Mouse (Mus musculus) forebrain, embryonic 13.5 days (tissue): ENCODE measurements around the gene C7. TPM values are rescaled to one million over a fixed set of nuclear protein-coding genes. Genes with fewer than 3 reads are reported as not detected.

ENCODE experiments used
- ATAC-seq: fragments of 200-750 bp; cut with Nextera tagmentation; 2 replicates; pipeline ENCODE4 v1.8.0; 2017
- H3K27ac ChIP-seq: fragments of 300-500 bp; sonication (generic); 2 replicates; pipeline ENCODE4 v1.5.1; 2015; ENCODE audit warnings: inconsistent platforms, mild to moderate bottlenecking, moderate library complexity
- H3K27me3 ChIP-seq: fragments of 300-500 bp; sonication (generic); 2 replicates; pipeline ENCODE4 v1.6.1; 2015; ENCODE audit warnings: mild to moderate bottlenecking, inconsistent platforms
- H3K36me3 ChIP-seq: fragments of 300-500 bp; sonication (generic); 2 replicates; pipeline ENCODE4 v1.6.1; 2015; ENCODE audit warnings: mild to moderate bottlenecking, inconsistent platforms; ENCODE audit not compliant: poor library complexity, severe bottlenecking
- H3K4me1 ChIP-seq: fragments of 300-500 bp; sonication (generic); 2 replicates; pipeline ENCODE4 v1.6.1; 2015; ENCODE audit warnings: inconsistent platforms
- H3K4me2 ChIP-seq: fragments of 300-500 bp; sonication (generic); 2 replicates; pipeline ENCODE4 v1.6.1; 2015; ENCODE audit warnings: inconsistent platforms, mild to moderate bottlenecking, moderate library complexity
- H3K4me3 ChIP-seq: fragments of 300-500 bp; sonication (generic); 2 replicates; pipeline ENCODE4 v1.5.1; 2015; ENCODE audit warnings: mild to moderate bottlenecking, inconsistent platforms
- H3K9ac ChIP-seq: fragments of 300-500 bp; sonication (generic); 2 replicates; pipeline ENCODE4 v1.6.1; 2015; ENCODE audit warnings: mild to moderate bottlenecking, inconsistent platforms
- H3K9me3 ChIP-seq: fragments of 300-500 bp; sonication (generic); replicated peaks from 2 replicates; pipeline ENCODE4 v1.6.1; 2016; ENCODE audit warnings: inconsistent platforms
- WGBS: fragments of 180-500 bp; shearing (Covaris S2); methylation state at CpG from one replicate; pipeline ENCODE4 v1.1.7; 2015; 5-methylcytosine and 5-hydroxymethylcytosine counted together
- polyA plus RNA-seq: library from polyadenylated mRNA; unstranded; fragments of >200 nt; fragmentation: Nextera tagmentation; extraction: Ambion mirVana; gene quantifications from 2 replicates; pipeline ENCODE4 v1.2.1, GENCODE M21; 2015

C7 gene
- polyA plus RNA-seq: 0.06 TPM in 2 replicates

DNA sequence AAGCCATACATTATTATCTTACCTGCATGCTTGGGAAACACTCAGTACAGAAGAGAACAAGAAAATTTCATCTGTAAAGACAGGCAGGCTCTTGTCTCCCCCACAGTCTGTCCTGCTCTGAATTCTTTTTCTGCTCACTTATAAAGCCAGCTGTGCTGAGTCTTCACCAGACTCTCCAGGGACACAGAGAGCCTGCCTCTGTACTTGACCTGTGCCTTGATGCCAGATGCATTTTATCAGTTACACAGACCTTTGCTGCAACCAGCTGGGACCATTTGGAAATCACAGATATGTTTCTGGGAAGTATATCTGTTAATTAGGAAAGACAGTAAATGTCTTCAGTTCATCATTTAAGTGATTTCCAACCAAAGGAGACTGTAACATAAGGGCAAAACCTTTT is at the start of gene C7:
C7 (minus strand) TSS at position 106 of the 400 bp plus-strand sequence.
- no peak within 1 kb of the TSS for H3K4me3 ChIP-seq
- no peaks in the 10 kb centered on the region for H3K27me3 ChIP-seq
- no peaks in the 10 kb centered on the region for H3K9me3 ChIP-seq
- H3K9ac ChIP-seq: no peak within 1 kb of the TSS
- H3K4me1 ChIP-seq: no peaks in the 10 kb centered on the region
- no peak for ATAC-seq
- H3K4me2 ChIP-seq: no peak within 1 kb of the TSS
- no peaks in the 10 kb centered on the region for H3K36me3 ChIP-seq
- no peak within 1 kb of the TSS for H3K27ac ChIP-seq

DNA sequence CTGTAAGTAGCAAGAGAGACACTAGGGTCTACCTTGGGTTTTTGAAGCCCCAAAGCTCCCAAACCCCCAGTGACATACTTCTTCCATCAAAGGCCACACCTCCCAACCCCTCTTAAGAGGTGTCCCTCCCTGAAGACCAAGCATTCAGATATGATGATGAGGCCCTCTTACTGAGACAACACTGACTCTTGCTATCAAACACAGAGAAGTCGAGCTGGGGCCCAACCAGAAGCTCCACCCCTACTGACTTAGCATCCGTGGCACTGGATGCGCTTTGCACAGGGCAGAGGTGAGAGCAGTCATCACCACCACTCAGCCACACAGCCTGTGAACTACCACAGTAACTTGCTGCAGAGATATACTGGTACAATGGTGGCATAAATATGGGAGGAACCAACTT is 49.1 kb upstream of the C7 start:
- no peak overlapping the region for H3K9ac ChIP-seq
- peaks cover 12% of the 10 kb centered on the region for H3K4me1 ChIP-seq
- H3K36me3 ChIP-seq: peaks cover 2% of the 10 kb centered on the region; the same call in 1 of the 2 replicates
- H3K27me3 ChIP-seq: no peaks in the 10 kb centered on the region
- no peaks in the 10 kb centered on the region for H3K9me3 ChIP-seq
- WGBS: 80% methylated on average over 3 of the region's 3 CpGs
- no peak overlapping the region for H3K4me3 ChIP-seq
- ATAC-seq: no peak
- no peak overlapping the region for H3K4me2 ChIP-seq
- no peak overlapping the region for H3K27ac ChIP-seq

DNA sequence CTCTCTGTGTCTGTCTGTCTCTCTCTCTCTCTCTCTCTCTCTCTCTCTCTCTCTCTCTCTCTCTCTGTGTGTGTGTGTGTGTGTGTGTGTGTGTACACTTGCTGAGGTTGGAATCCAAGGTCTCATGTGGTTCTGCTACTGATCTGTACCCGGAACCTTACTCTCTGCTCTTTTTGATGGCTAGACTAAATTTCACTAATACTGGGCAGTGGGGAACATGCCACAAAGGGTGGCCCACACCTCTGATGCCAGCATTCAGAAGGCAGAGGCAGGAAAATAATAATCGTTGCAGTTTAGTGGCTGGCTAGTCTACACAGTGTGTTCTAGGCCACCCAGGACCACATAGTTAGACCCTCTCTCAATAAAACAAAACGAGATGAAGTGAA is 45.1 kb upstream of the C7 start:
- no peaks in the 10 kb centered on the region for H3K9me3 ChIP-seq

DNA sequence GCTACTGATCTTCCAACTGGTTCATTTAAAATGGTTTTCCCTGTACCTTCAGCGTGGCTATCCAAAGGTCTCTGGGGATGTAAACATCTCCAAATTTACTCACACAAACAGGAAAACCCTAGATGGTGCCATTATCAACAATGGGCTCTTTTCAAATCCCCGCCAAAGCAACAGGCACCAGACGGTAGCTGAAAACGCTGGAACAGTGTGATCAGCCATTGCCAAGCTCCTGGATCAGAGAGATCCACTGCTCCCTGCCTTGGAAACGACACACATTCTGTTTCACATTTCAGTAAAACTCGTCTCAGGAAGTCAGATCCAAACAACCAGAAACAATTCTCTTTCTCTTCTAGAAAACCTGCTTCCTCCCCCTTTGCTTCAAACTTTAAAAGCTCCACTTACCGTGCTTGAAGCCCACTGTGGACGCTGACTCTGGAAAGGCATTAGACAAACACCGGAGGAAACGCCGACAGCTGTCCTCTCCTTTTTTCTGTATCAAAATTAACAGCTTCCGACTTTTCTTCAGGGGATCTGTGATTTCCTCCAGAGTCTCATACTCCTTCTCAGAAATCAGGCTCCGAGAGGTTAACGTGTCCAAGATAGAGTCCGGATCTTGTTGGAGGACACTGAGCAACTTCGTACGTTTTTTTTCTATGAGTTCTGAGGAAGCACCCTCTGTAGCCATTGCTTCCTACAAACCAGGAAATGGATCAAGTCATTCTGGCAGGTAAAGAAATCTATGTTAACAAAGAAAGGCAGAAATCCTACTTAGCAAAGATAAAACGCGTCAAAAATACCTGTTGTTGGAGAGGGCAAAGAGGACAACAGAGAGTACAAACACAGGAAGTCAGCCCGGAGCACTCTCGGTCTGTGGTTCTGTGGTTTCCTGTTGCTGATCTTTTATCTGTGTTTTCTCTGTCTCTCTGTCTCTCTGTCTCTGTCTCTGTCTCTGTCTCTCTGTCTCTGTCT is 44.4 kb upstream of the C7 start, which contains the start of gene Card6:
Card6 (minus strand) TSS at position 854 of the 969 bp plus-strand sequence.
- Histone ChIP-seq H3K4me1 (no peaks in the 10 kb centered on the region), H3K9ac (no peak within 1 kb of the TSS), H3K36me3 (no peaks in the 10 kb centered on the region), H3K4me2 (no peak within 1 kb of the TSS), H3K4me3 (no peak within 1 kb of the TSS), H3K9me3 (no peaks in the 10 kb centered on the region), H3K27me3 (no peaks in the 10 kb centered on the region), H3K27ac (no peak within 1 kb of the TSS)
- no peak for ATAC-seq
- WGBS: 76% methylated on average over 21 of the region's 21 CpGs

More for the DNA sequence above, 45.1 kb upstream of the C7 start:
- ATAC-seq: no peak
- Histone ChIP-seq H3K4me3 (no peak overlapping the region), H3K4me1 (no peaks in the 10 kb centered on the region), H3K4me2 (no peak overlapping the region), H3K9ac (no peak overlapping the region), H3K27me3 (no peaks in the 10 kb centered on the region), H3K27ac (no peak overlapping the region), H3K36me3 (no peaks in the 10 kb centered on the region)
- whole genome bisulfite sequencing: 85% methylated on average over 3 of the region's 3 CpGs

DNA sequence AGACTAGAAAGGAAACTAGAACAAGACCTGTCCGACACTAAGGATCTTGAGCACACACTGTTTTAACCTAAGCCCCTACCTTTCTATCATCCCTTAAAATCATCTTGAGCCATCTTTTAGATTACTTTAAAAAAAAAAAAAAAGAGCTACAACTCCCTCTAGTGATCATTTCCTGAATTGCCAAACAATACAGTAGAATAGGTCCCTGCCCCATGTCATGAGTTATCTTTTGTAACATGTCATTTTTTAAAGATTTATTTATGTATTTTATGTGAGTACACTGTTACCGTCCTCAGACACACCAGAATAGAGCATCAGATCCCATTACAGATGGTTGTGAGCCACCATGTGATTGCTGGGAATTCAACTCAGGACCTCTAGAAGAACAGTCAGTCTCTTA is 42.8 kb upstream of the C7 start:
- WGBS: 55% methylated on average over 2 of the region's 2 CpGs
- H3K36me3 ChIP-seq: no peaks in the 10 kb centered on the region
- H3K27me3 ChIP-seq: no peaks in the 10 kb centered on the region
- ATAC-seq: peak; percentile 53; the same call in 1 of the 2 replicates
- H3K4me3 ChIP-seq: no peak overlapping the region
- H3K9me3 ChIP-seq: no peaks in the 10 kb centered on the region
- no peaks in the 10 kb centered on the region for H3K4me1 ChIP-seq
- H3K9ac ChIP-seq: no peak overlapping the region
- no peak overlapping the region for H3K27ac ChIP-seq
- no peak overlapping the region for H3K4me2 ChIP-seq

DNA sequence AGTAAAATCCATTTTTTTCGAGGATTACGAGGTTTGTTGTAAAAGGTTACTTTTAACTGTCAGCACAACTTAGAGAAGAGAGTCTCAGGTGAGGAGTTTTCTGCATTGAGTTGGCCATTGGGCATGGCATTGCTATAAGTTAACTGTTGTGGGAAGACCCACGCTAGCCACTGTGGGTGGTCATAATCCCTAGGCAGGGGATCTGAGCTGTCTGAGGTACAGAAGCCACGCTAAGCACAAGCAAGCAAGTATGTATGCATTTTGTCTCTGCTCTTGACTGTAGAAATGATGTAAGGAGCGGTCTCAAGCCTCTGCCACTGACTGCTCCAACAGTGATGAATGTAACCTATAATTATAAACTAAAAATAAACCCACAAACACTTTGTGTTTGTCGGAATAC is 42.4 kb upstream of the C7 start:
- 72% methylated on average over 6 of the region's 6 CpGs for WGBS
- ATAC-seq: peak; percentile 59
- no peak overlapping the region for H3K4me2 ChIP-seq
- no peak overlapping the region for H3K27ac ChIP-seq
- no peaks in the 10 kb centered on the region for H3K9me3 ChIP-seq
- no peak overlapping the region for H3K9ac ChIP-seq
- no peak overlapping the region for H3K4me3 ChIP-seq
- no peaks in the 10 kb centered on the region for H3K36me3 ChIP-seq
- H3K27me3 ChIP-seq: no peaks in the 10 kb centered on the region
- no peaks in the 10 kb centered on the region for H3K4me1 ChIP-seq

DNA sequence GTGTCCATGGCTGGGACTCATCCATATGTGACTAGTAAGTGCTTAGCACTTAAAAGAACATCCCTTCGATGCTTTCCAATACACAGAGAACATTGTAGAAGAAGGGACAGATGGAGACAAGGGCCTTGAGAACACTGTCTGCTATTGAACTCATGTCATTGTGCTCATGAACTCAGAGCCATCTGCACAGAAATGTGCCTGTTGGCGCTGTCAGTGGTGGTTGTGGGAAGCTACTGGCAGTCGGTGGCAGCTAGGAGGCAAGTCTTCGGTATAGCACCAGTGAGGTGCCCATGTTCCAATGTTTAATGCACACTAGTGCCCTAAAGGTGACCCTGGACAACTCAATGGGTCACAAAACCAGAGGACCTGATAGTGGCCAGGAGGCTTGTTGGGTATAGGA is 38.8 kb upstream of the C7 start:
- Histone ChIP-seq H3K27me3 (no peaks in the 10 kb centered on the region), H3K36me3 (no peaks in the 10 kb centered on the region), H3K9me3 (no peaks in the 10 kb centered on the region), H3K4me3 (no peak overlapping the region), H3K4me1 (no peaks in the 10 kb centered on the region), H3K4me2 (no peak overlapping the region), H3K27ac (no peak overlapping the region), H3K9ac (no peak overlapping the region)
- 92% methylated on average over 4 of the region's 4 CpGs for WGBS
- no peak for ATAC-seq

DNA sequence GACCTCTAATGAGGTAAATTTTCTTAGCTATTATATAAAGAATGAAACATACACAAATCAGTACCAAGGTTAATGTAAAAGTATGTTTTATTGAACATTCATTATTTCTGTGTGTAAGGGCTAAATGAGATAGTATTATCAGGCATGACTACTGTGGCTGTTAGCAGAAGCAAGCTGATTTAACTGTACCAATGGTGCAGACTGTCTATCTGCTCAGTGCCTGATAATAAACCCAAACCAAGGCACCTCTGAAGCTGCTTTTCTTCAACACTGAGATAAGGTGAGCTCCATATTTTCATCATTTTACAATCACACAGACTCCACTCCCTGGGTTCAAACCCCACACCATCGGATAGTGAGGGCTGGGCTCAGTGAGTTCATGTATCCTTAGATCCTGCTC is 33.8 kb upstream of the C7 start:
- Histone ChIP-seq H3K27me3 (no peaks in the 10 kb centered on the region), H3K9me3 (no peaks in the 10 kb centered on the region; the same call in 1 of the 2 replicates), H3K9ac (no peak overlapping the region), H3K36me3 (no peaks in the 10 kb centered on the region), H3K4me1 (no peaks in the 10 kb centered on the region), H3K27ac (no peak overlapping the region), H3K4me3 (no peak overlapping the region), H3K4me2 (no peak overlapping the region)
- no peak for ATAC-seq
- 94% methylated on average over 1 of the region's 1 CpGs for WGBS

DNA sequence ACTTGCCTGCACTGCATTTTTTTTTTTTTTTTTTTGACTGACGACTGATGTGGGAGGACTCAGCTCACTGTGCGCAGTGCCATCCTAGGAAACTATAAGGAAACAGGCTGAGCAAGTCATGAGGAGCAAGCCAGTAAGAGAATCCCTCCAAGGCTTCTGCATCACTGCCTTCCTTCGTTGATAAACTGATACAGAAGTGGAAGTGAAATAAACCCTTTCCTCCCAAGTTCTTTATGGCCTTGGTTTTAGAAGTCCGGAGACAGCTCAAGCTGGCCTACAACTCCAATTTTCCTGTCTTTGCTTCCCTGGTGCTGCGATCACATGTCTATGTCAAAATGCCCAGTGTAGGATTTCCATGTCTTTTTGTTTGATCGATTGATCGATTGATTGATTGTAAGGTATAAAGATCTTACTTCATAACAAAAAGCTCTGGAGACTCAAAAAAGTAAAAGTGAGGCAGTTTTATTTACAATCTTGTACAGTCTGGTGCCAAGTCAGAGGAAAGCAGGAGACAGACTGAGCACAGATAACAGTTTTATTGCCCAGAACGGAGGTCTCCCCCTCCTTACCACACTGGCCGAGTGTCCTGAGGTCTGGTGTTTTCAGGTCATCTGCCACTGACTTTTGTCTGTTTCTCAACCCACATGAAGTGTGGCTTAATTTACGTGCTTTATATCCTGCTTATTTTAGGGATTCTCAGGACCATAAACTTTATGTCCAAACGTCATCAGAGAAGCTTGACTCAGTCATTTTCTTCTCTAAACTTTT is 32.2 kb upstream of the C7 start:
- no peak overlapping the region for H3K4me3 ChIP-seq
- H3K9me3 ChIP-seq: no peaks in the 10 kb centered on the region; the same call in 1 of the 2 replicates
- WGBS: 88% methylated on average over 11 of the region's 11 CpGs
- no peak for ATAC-seq
- H3K27me3 ChIP-seq: no peaks in the 10 kb centered on the region
- H3K36me3 ChIP-seq: no peaks in the 10 kb centered on the region
- no peak overlapping the region for H3K4me2 ChIP-seq
- no peak overlapping the region for H3K27ac ChIP-seq
- H3K4me1 ChIP-seq: no peaks in the 10 kb centered on the region
- H3K9ac ChIP-seq: no peak overlapping the region

DNA sequence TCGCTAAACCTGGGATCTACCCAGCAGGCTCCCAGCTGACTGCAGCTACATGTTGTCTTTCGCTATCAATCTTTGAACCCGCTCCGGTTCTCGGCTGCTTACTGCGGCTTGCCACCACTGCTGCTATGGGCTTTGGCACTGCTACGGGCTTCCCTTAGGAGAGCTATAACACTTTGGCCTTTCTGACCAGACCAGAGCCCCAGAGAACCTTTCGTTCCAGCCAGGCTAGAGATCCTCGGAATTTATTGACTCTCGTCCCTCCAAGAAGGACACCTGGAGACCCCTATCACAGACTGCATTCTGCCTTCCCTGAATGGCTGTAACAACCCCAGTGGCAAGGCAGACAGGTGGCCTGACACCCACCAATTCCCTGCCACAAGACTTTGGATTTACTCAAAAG is 26.6 kb upstream of the C7 start:
- Histone ChIP-seq H3K9me3 (no peaks in the 10 kb centered on the region; the same call in 1 of the 2 replicates), H3K4me1 (no peaks in the 10 kb centered on the region), H3K27me3 (no peaks in the 10 kb centered on the region), H3K4me3 (no peak overlapping the region), H3K4me2 (no peak overlapping the region), H3K9ac (no peak overlapping the region), H3K27ac (no peak overlapping the region), H3K36me3 (no peaks in the 10 kb centered on the region)
- no peak for ATAC-seq
- 93% methylated on average over 10 of the region's 10 CpGs for WGBS

DNA sequence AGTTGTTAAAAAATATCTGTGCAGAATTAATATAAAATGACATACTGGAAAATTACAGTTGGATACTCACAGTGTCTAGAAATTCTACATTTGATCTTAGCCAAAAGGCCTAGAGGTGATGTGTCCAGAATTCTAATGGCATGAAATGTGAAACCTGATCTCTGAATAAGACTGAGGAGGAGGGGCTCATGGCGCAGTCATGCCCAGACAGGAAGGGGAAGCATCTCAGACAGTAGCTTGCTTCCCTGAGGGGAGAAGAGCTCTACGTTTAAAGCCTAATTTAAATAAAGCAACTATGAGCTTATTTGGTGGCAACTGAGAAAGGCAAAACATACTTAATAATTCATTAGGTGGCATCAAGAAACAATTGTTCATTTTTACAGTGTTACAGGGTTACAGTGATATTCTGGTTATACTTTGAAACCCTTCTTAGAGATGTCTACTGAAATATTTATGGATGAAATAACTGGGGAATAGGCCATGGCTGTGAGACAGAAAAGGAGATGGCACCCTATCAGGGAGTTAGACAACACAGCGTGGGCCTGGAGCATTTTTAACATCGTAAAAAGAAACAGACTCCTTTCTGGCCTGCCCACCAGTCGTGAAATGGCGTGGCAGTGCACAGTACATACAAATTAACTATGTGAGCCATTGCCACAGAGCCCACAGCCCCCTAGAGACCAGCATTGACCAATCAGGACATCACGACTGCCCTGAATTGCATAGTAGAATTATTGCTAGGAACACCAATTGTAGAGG is 25.5 kb upstream of the C7 start:
- H3K4me1 ChIP-seq: no peaks in the 10 kb centered on the region
- H3K9me3 ChIP-seq: no peaks in the 10 kb centered on the region
- H3K27me3 ChIP-seq: no peaks in the 10 kb centered on the region
- no peak overlapping the region for H3K9ac ChIP-seq
- no peak overlapping the region for H3K27ac ChIP-seq
- H3K36me3 ChIP-seq: no peaks in the 10 kb centered on the region
- H3K4me2 ChIP-seq: no peak overlapping the region
- 0 out of 2 replicates have a peak, but pooled peaks have one; percentile 41 for ATAC-seq
- WGBS: 74% methylated on average over 7 of the region's 7 CpGs
- no peak overlapping the region for H3K4me3 ChIP-seq

DNA sequence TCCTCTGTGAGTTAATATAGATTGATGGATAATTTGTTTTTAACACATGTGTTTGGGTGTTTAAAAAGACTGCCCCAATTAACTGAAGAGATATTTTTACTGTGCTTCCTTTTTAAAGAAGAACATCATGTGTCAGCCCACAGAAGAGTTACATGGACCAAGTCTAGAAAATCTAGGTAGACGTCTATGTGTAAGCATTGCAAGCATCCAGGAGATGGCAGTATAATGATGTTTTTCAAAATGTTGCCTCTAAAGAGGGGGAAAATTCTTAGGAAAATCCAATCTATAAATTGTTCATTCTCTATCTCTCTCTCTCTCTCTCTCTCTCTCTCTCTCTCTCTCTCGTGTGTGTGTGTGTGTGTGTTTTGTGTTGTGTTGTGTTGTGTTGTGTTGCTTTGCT is 22.6 kb upstream of the C7 start:
- H3K9me3 ChIP-seq: no peaks in the 10 kb centered on the region
- H3K27ac ChIP-seq: no peak overlapping the region
- no peak for ATAC-seq
- no peak overlapping the region for H3K4me3 ChIP-seq
- H3K36me3 ChIP-seq: no peaks in the 10 kb centered on the region
- no peak overlapping the region for H3K9ac ChIP-seq
- H3K27me3 ChIP-seq: no peaks in the 10 kb centered on the region
- no peak overlapping the region for H3K4me2 ChIP-seq
- no peaks in the 10 kb centered on the region for H3K4me1 ChIP-seq
- 28% methylated on average over 2 of the region's 2 CpGs for WGBS
